Mouse (Mus musculus) spleen, adult 2 months (tissue): ENCODE results near the gene 4930518I15Rik.

Source experiments
- CTCF ChIP-seq: fragments of 200-500 bp; IDR thresholded peaks from 2 replicates; pipeline ENCODE4 v1.5.1; 2011; ENCODE audit warnings: mild to moderate bottlenecking, inconsistent platforms; ENCODE audit not compliant: insufficient read depth, insufficient read length, insufficient replicate concordance; ENCODE audit errors: extremely low read depth
- POLR2A ChIP-seq: fragments of 200-500 bp; IDR thresholded peaks from 2 replicates; pipeline ENCODE4 v1.6.1; 2011; ENCODE audit warnings: low read depth, low read length, inconsistent platforms

GRCm38 (mm10) chr2:156894496-156895265 is 36.9 kb upstream of the 4930518I15Rik start:
- no peak for TF ChIP-seq CTCF
- TF ChIP-seq POLR2A, result no peak
